Mouse (Mus musculus) lung, embryonic 16.5 days (tissue): ENCODE data around the gene Itpkc. TPM values are rescaled to one million over a fixed set of nuclear protein-coding genes. Genes with fewer than 3 reads are reported as not detected.
A peak's percentile ranks its signal among the peaks of the same experiment; 100 is the strongest.

Experiments used
- microRNA counts: library from miRNA; unstranded; fragments of <30 nt; microRNA quantifications from one replicate; lab custom pipeline; 2016
- microRNA-seq: library from miRNA; unstranded; fragments of <30 nt; microRNA quantifications from one replicate; pipeline ENCODE4, GENCODE M21; 2016
- polyA plus RNA-seq: library from polyadenylated mRNA; unstranded; fragments of >200 nt; fragmentation: Nextera tagmentation; extraction: Ambion mirVana; gene quantifications from 2 replicates; pipeline ENCODE4 v1.2.1, GENCODE M21; 2015

The Itpkc gene
- polyA plus RNA-seq, 1 experiment from 2014 or later: 4.3 TPM

MicroRNAs within 50 kb of the gene (microRNA counts, 519-probe panel; counts per million panel counts)
- microRNA mmu-miR-1191 (lab: Ali Mortazavi, UCI): not detected

Small RNA genes within 50 kb of the gene (microRNA-seq; reads per million reads assigned to microRNA genes)
- gene Mir1191: 4.0 reads per million, percentile 15 among the genes with 10 or more reads in this experiment
- not detected for gene Mir3101

Other genes with a start within 250 kb of the Itpkc start
- gene Cyp2a12, start 199.6 kb downstream of the Itpkc start, polyA plus RNA-seq: not detected in 2 replicates
- gene Cyp2f2, start 108.8 kb downstream of the Itpkc start, polyA plus RNA-seq: 75.8 and 84.9 TPM in 2 replicates
- 0.18 TPM in 1 of 2 replicates, not detected in the other for gene Cyp2t4, start 74.9 kb downstream of the Itpkc start, polyA plus RNA-seq
- gene Egln2, start 61.9 kb downstream of the Itpkc start, polyA plus RNA-seq: 68.8 and 72.9 TPM in 2 replicates
- gene Rab4b, start 49.8 kb downstream of the Itpkc start, polyA plus RNA-seq: 73.2 and 76.1 TPM in 2 replicates
- gene Gm21983, start 47.6 kb downstream of the Itpkc start, polyA plus RNA-seq: 1.4 and 1.7 TPM in 2 replicates
- gene Mia, start 47.5 kb downstream of the Itpkc start, polyA plus RNA-seq: 170 and 185 TPM in 2 replicates
- 3.1 and 3.5 TPM in 2 replicates for gene BC024978, start 32.9 kb downstream of the Itpkc start, polyA plus RNA-seq
- 246 and 251 TPM in 2 replicates for gene Snrpa, start 32.4 kb downstream of the Itpkc start, polyA plus RNA-seq
- 23.4 and 23.5 TPM in 2 replicates for gene Coq8b, start 4.4 kb upstream of the Itpkc start, polyA plus RNA-seq
- 14.8 and 14.9 TPM in 2 replicates for gene Numbl, start 29.8 kb upstream of the Itpkc start, polyA plus RNA-seq
- 107 and 127 TPM in 2 replicates for gene Ltbp4, start 109.0 kb upstream of the Itpkc start, polyA plus RNA-seq
- gene Shkbp1, start 127.4 kb upstream of the Itpkc start, polyA plus RNA-seq: 43.6 and 46.2 TPM in 2 replicates
- 0.52 and 1.1 TPM in 2 replicates for gene Gm20479, start 128.8 kb upstream of the Itpkc start, polyA plus RNA-seq
- 0.29 and 0.41 TPM in 2 replicates for gene Sptbn4, start 219.0 kb upstream of the Itpkc start, polyA plus RNA-seq
- gene Blvrb, start 219.3 kb upstream of the Itpkc start, polyA plus RNA-seq: 58.3 and 75.9 TPM in 2 replicates
- gene Sertad3, start 245.1 kb upstream of the Itpkc start, polyA plus RNA-seq: 28.4 and 30.7 TPM in 2 replicates